Mouse (Mus musculus): ENCODE results near the gene Gdpd3. TPM values are rescaled to one million over a fixed set of nuclear protein-coding genes. Genes with fewer than 3 reads are reported as not detected.
A peak's percentile ranks its signal among the peaks of the same experiment; 100 is the strongest.

The Gdpd3 gene
- polyA plus RNA-seq, 1 experiment, result 3.5 TPM

DNA sequence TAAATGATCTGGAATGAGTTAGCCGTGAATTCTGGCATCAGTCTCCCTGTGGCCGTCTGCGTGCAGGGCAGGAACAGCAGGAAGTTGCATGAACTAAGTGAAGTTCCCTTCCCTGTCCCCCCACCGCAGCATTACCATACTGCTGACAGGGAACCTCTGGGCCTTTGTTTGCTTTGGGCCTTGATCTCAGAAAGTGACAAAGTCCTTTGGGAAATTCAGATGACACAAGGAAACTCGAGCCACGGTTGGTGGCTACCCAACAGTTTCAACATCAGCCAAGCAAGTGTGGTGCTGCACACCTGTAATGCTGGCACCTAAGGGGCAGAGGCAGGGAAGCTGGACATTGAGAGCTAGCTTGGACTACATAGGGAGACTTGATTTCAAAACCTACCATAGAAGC, 19.3 kb upstream of the Gdpd3 start:
- no peak for TF ChIP-seq CTCF (IDR thresholded peaks at IDR 0.05; ENCODE audit: control insufficient read depth, insufficient read depth, insufficient replicate concordance, low read depth, low read length)

GRCm38 (mm10) chr7:126748824-126749223, 17.3 kb upstream of the Gdpd3 start:
- no peaks in the 10 kb centered on the region for H3K27me3 ChIP-seq (ENCODE audit: control insufficient read depth, insufficient read depth, low read length)

More for the DNA sequence above, 19.3 kb upstream of the Gdpd3 start:
- no peak overlapping the region for H3K27ac ChIP-seq (ENCODE audit: control insufficient read depth, insufficient read depth, low read depth, low read length)
- H3K4me3 ChIP-seq (ENCODE audit: control insufficient read depth, low read depth, low read length), result no peak overlapping the region
- no peaks in the 10 kb centered on the region; the same call in 1 of the 2 replicates for H3K4me1 ChIP-seq (ENCODE audit: control insufficient read depth, insufficient read depth, low read length)
- H3K27me3 ChIP-seq (ENCODE audit: control insufficient read depth, insufficient read depth, low read length), result no peaks in the 10 kb centered on the region
- no peaks in the 10 kb centered on the region for H3K36me3 ChIP-seq (ENCODE audit: control insufficient read depth, insufficient read depth, low read length)

GRCm38 (mm10) chr7:126749582-126750343, 16.4 kb upstream of the Gdpd3 start:
- Histone ChIP-seq H3K27ac (ENCODE audit: control insufficient read depth, insufficient read depth, low read depth, low read length) (no peak overlapping the region), H3K4me1 (ENCODE audit: control insufficient read depth, insufficient read depth, low read length) (no peaks in the 10 kb centered on the region; the same call in none of the 2 replicates), H3K27me3 (ENCODE audit: control insufficient read depth, insufficient read depth, low read length) (no peaks in the 10 kb centered on the region), H3K36me3 (ENCODE audit: control insufficient read depth, insufficient read depth, low read length) (no peaks in the 10 kb centered on the region), H3K4me3 (ENCODE audit: control insufficient read depth, low read depth, low read length) (no peak overlapping the region)
- TF ChIP-seq CTCF (IDR thresholded peaks at IDR 0.05; ENCODE audit: control insufficient read depth, insufficient read depth, insufficient replicate concordance, low read depth, low read length), result no peak
- no peak for TF ChIP-seq POLR2A (IDR thresholded peaks at IDR 0.05; ENCODE audit: control insufficient read depth, low read depth, low read length)

More at GRCm38 (mm10) chr7:126748824-126749223, 17.3 kb upstream of the Gdpd3 start:
- TF ChIP-seq CTCF (IDR thresholded peaks at IDR 0.05; ENCODE audit: control insufficient read depth, insufficient read depth, insufficient replicate concordance, low read depth, low read length), result no peak
- no peak for TF ChIP-seq POLR2A (IDR thresholded peaks at IDR 0.05; ENCODE audit: control insufficient read depth, low read depth, low read length)
- H3K4me1 ChIP-seq (ENCODE audit: control insufficient read depth, insufficient read depth, low read length), result no peaks in the 10 kb centered on the region; the same call in 1 of the 2 replicates
- no peaks in the 10 kb centered on the region for H3K36me3 ChIP-seq (ENCODE audit: control insufficient read depth, insufficient read depth, low read length)
- no peak overlapping the region for H3K27ac ChIP-seq (ENCODE audit: control insufficient read depth, insufficient read depth, low read depth, low read length)
- H3K4me3 ChIP-seq (ENCODE audit: control insufficient read depth, low read depth, low read length), result no peak overlapping the region

DNA sequence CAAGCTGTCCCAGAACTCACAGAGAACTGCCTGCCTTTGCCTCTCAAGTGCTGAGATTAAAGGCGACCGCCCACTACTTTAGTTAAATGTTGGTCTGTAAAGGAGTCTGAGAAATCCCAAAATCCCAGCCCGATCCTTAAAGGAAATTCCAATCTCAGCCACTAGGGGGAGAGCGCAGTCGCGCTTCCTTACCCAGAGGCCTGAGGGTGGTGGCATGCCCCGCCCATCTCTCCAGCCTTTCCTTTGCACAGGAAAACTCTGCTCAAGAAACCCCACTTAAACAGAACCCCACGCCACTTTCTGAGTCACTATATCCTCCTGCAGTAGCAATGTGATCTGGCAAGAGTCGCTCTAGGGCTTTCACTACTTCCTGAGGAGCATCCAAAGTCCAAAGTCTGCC, 11.3 kb upstream of the Gdpd3 start:
- no peak overlapping the region for H3K4me3 ChIP-seq (ENCODE audit: control insufficient read depth, low read depth, low read length)
- no peaks in the 10 kb centered on the region for H3K36me3 ChIP-seq (ENCODE audit: control insufficient read depth, insufficient read depth, low read length)
- H3K27me3 ChIP-seq (ENCODE audit: control insufficient read depth, insufficient read depth, low read length), result no peaks in the 10 kb centered on the region
- H3K27ac ChIP-seq (ENCODE audit: control insufficient read depth, insufficient read depth, low read depth, low read length), result no peak overlapping the region
- H3K4me1 ChIP-seq (ENCODE audit: control insufficient read depth, insufficient read depth, low read length), result peaks cover under 1% of the 10 kb centered on the region; the same call in 1 of the 2 replicates
- TF ChIP-seq CTCF (IDR thresholded peaks at IDR 0.05; ENCODE audit: control insufficient read depth, insufficient read depth, insufficient replicate concordance, low read depth, low read length), result peak; percentile 88; the same call in 1 of the 2 replicates
- TF ChIP-seq POLR2A (IDR thresholded peaks at IDR 0.05; ENCODE audit: control insufficient read depth, low read depth, low read length), result no peak

DNA sequence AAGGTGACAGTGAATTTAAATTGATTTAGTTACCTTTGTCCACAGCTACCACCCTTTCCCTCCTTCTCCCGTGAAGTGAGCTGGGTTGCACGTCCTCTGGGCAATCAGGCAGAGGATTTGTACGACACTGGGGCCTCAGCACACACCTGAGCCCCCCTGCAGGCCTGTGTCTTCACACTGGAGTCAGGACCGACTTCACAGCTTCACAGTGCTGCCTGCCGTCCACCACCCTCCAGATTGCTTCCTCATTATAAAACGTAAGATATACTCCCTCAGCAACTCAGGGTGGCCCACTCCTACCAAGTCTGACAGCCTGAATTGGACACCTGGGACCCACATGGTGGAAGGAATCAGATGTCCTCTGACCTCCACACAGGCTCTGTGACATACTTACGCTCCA, 7.6 kb upstream of the Gdpd3 start:
- H3K36me3 ChIP-seq (ENCODE audit: control insufficient read depth, insufficient read depth, low read length), result no peaks in the 10 kb centered on the region; the same call in 1 of the 2 replicates
- no peak overlapping the region for H3K27ac ChIP-seq (ENCODE audit: control insufficient read depth, insufficient read depth, low read depth, low read length)
- H3K4me1 ChIP-seq (ENCODE audit: control insufficient read depth, insufficient read depth, low read length), result peaks cover 10% of the 10 kb centered on the region
- H3K27me3 ChIP-seq (ENCODE audit: control insufficient read depth, insufficient read depth, low read length), result no peaks in the 10 kb centered on the region
- TF ChIP-seq POLR2A (IDR thresholded peaks at IDR 0.05; ENCODE audit: control insufficient read depth, low read depth, low read length) (no peak), CTCF (IDR thresholded peaks at IDR 0.05; ENCODE audit: control insufficient read depth, insufficient read depth, insufficient replicate concordance, low read depth, low read length) (no peak)
- H3K4me3 ChIP-seq (ENCODE audit: control insufficient read depth, low read depth, low read length), result no peak overlapping the region

DNA sequence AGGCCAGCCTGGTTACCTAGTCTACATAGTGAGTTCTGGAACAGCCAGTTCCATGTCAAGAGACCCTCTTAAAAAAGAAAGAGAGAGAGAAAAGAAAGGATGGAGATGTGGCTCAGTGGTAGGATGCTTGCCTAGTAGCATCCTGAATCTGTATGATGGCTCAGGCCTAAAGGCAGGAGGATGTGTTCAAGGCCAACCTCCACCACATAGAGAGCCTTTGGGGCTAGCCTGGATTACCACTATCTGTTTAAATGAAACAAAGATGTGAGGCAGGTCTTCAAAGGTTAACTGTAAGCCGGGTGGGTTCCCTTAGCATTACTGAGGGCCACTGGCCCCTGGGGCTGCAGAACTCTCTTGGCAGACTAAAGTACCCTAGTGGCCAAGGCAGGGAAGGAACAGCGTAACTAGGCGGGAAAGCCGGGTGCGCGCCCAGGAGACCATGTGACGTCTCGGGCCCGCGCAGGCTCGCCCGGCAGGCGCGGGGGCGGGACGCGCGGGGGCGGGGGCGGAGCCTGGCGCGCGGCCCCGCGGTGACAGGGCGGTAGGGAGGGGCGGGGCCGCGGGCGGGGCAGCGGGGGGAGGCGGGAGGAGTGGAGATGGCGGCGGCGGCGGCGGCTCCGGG, 7.0 kb upstream of the Gdpd3 start, which contains the start of gene Mapk3:
Gene Mapk3, plus strand, starts transcription at position 552 of the 622 bp plus-strand sequence.
- H3K4me3 ChIP-seq (ENCODE audit: control insufficient read depth, low read depth, low read length), result peak within 1 kb of the TSS; percentile 94
- peak; percentile 53; the same call in 1 of the 2 replicates for TF ChIP-seq CTCF (IDR thresholded peaks at IDR 0.05; ENCODE audit: control insufficient read depth, insufficient read depth, insufficient replicate concordance, low read depth, low read length)
- no peak for TF ChIP-seq POLR2A (IDR thresholded peaks at IDR 0.05; ENCODE audit: control insufficient read depth, low read depth, low read length)
- peaks cover 10% of the 10 kb centered on the region for H3K4me1 ChIP-seq (ENCODE audit: control insufficient read depth, insufficient read depth, low read length)
- no peaks in the 10 kb centered on the region for H3K27me3 ChIP-seq (ENCODE audit: control insufficient read depth, insufficient read depth, low read length)
- H3K36me3 ChIP-seq (ENCODE audit: control insufficient read depth, insufficient read depth, low read length), result no peaks in the 10 kb centered on the region; the same call in 1 of the 2 replicates
- peak within 1 kb of the TSS; percentile 87 for H3K27ac ChIP-seq (ENCODE audit: control insufficient read depth, insufficient read depth, low read depth, low read length)

GRCm38 (mm10) chr7:126759672-126760390, 6.3 kb upstream of the Gdpd3 start:
- H3K4me1 ChIP-seq (ENCODE audit: control insufficient read depth, insufficient read depth, low read length), result peaks cover 10% of the 10 kb centered on the region
- H3K36me3 ChIP-seq (ENCODE audit: control insufficient read depth, insufficient read depth, low read length), result no peaks in the 10 kb centered on the region; the same call in 1 of the 2 replicates
- peak overlapping the region; percentile 87 for H3K27ac ChIP-seq (ENCODE audit: control insufficient read depth, insufficient read depth, low read depth, low read length)
- TF ChIP-seq POLR2A (IDR thresholded peaks at IDR 0.05; ENCODE audit: control insufficient read depth, low read depth, low read length), result no peak
- no peak for TF ChIP-seq CTCF (IDR thresholded peaks at IDR 0.05; ENCODE audit: control insufficient read depth, insufficient read depth, insufficient replicate concordance, low read depth, low read length)
- H3K27me3 ChIP-seq (ENCODE audit: control insufficient read depth, insufficient read depth, low read length), result no peaks in the 10 kb centered on the region
- H3K4me3 ChIP-seq (ENCODE audit: control insufficient read depth, low read depth, low read length), result peak overlapping the region; percentile 94

Measured in testis, adult 2 months (tissue).